Mouse (Mus musculus): ENCODE results near the gene Ank2. TPM values are rescaled to one million over a fixed set of nuclear protein-coding genes. Genes with fewer than 3 reads are reported as not detected.

Ank2 gene
- polyA plus RNA-seq, 1 experiment from 2014 or later, result 169 TPM

GRCm38 (mm10) chr3:126886090-126886489 lies 613.1 kb downstream of the Ank2 start:
- Histone ChIP-seq H3K4me3 (ENCODE audit: low read length) (no peak overlapping the region), H3K27me3 (replicated peaks; ENCODE audit: control insufficient read depth, insufficient read depth, low read length) (no peaks in the 10 kb centered on the region), H3K27ac (ENCODE audit: low read depth, low read length) (no peak overlapping the region), H3K4me2 (ENCODE audit: low read length) (no peak overlapping the region), H3K9ac (ENCODE audit: low read depth, low read length) (no peak overlapping the region), H3K9me3 (ENCODE audit: control insufficient read depth, low read length) (no peaks in the 10 kb centered on the region), H3K36me3 (ENCODE audit: control insufficient read depth, insufficient read depth, low read length) (no peaks in the 10 kb centered on the region), H3K4me1 (ENCODE audit: control insufficient read depth, insufficient read depth, low read depth, low read length) (no peaks in the 10 kb centered on the region)
- ATAC-seq, result peak; percentile 69; the same call in 1 of the 2 replicates
- 68% methylated on average over 4 of the region's 4 CpGs for WGBS

- 65% methylated on average over 1 of the region's 1 CpGs for WGBS
- H3K9me3 ChIP-seq (ENCODE audit: control insufficient read depth, low read length), result no peaks in the 10 kb centered on the region
Measured at GRCm38 (mm10) chr3:126878233-126878632, 620.9 kb downstream of the Ank2 start.

More at GRCm38 (mm10) chr3:126878233-126878632, 620.9 kb downstream of the Ank2 start:
- H3K27ac ChIP-seq (ENCODE audit: low read depth, low read length), result no peak overlapping the region
- no peaks in the 10 kb centered on the region for H3K36me3 ChIP-seq (ENCODE audit: control insufficient read depth, insufficient read depth, low read length)
- no peak overlapping the region for H3K4me3 ChIP-seq (ENCODE audit: low read length)
- H3K4me2 ChIP-seq (ENCODE audit: low read length), result no peak overlapping the region
- no peaks in the 10 kb centered on the region for H3K4me1 ChIP-seq (ENCODE audit: control insufficient read depth, insufficient read depth, low read depth, low read length)
- no peaks in the 10 kb centered on the region for H3K27me3 ChIP-seq (replicated peaks; ENCODE audit: control insufficient read depth, insufficient read depth, low read length)
- H3K9ac ChIP-seq (ENCODE audit: low read depth, low read length), result no peak overlapping the region
- ATAC-seq, result no peak

MicroRNAs within 50 kb of the gene (microRNA counts, 519-probe panel; counts per million panel counts)
- 1,641 counts per million, percentile 16 among the panel's probes with 10 or more counts for microRNA mmu-miR-302a
- microRNA mmu-miR-302b, result 969 counts per million, percentile 6 among the panel's probes with 10 or more counts
- microRNA mmu-miR-302c, result not detected
- microRNA mmu-miR-302d, result 1,996 counts per million, percentile 28 among the panel's probes with 10 or more counts
- 2,363 counts per million, percentile 56 among the panel's probes with 10 or more counts for microRNA mmu-miR-367

Small RNA genes lying within 50 kb of the gene (microRNA-seq; reads per million reads assigned to microRNA genes)
- not detected for gene Gm44494
- gene Mir302a, result 342 reads per million, percentile 65 among the genes with 10 or more reads in this experiment
- gene Mir302b, result 214 reads per million, percentile 60 among the genes with 10 or more reads in this experiment
- 34.2 reads per million, percentile 37 among the genes with 10 or more reads in this experiment for gene Mir302c
- gene Mir302d, result 304 reads per million, percentile 64 among the genes with 10 or more reads in this experiment
- gene Mir367, result not detected

Other genes with a start within 250 kb of the Ank2 start
- gene Larp7, start 54.0 kb upstream of the Ank2 start, polyA plus RNA-seq (2015; fragmentation: Nextera tagmentation; extraction: Ambion mirVana), result 23.1 and 23.7 TPM in 2 replicates
- gene Zgrf1, start 54.1 kb upstream of the Ank2 start, polyA plus RNA-seq (2015; fragmentation: Nextera tagmentation; extraction: Ambion mirVana), result 2.8 and 3.4 TPM in 2 replicates
- gene Neurog2, start 133.8 kb upstream of the Ank2 start, polyA plus RNA-seq (2015; fragmentation: Nextera tagmentation; extraction: Ambion mirVana), result 2.4 and 3.4 TPM in 2 replicates

Data from hindbrain, embryonic 16.5 days (tissue).